Mouse (Mus musculus) layer of hippocampus, postnatal 14 days (tissue): ENCODE measurements around the gene Slc38a4. TPM values are rescaled to one million over a fixed set of nuclear protein-coding genes. Genes with fewer than 3 reads are reported as not detected.
A peak's percentile ranks its signal among the peaks of the same experiment; 100 is the strongest.

Experiments used
- DNase-seq, 2 experiments: peaks; one replicate each; pipeline ENCODE4 v3.0.0; 2021 to 2022; ENCODE audit warnings: low spot score in 2 of 2, mixed read lengths in 1 of 2
- total RNA-seq, 2 experiments: library from RNA; stranded (reverse); gene quantifications; 2 replicates each; pipeline ENCODE4 v1.2.3; 2021

Gene Slc38a4
- total RNA-seq, 2 experiments from 2014 or later: 0.95 to 1.1 TPM

DNA sequence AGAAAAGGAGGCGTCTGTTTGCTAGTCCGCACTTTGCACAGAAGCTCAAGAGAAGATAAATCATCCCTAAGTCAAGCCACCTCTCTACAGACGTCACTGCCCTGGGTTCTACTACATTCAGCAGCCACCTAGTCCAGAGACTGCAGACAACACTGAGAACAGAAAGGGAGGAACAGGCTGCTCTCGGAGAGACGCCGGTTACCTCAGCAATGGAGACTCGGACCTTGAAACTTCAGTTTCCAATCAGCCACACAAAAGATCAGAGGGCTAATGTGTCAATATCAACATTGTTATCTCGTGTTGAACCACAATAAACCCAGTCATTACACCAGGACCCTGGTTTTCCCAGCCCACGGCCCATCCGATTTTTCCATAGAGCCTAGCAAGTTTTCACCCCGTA is 36.4 kb downstream of the Slc38a4 start:
- DNase-seq: no peak

DNA sequence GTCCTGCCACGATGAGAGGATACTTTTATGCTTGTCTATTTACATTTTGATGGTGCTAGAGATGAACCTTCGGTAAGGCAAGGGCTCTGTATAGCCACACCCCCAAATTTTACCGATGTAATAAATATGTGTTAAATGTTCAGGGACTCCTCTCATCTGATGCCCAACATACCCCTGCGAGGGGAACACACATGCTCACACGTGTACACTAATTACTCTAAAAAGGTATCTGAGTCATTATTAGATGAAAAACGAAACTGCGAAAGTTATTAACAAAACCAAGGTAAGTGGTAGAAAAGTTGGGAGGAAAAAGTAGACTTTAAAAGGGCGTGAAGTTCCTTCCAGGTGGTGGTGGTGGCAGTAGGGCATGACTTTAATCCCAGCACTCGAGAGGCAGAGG is 38.6 kb downstream of the Slc38a4 start:
- DNase-seq: no peak

DNA sequence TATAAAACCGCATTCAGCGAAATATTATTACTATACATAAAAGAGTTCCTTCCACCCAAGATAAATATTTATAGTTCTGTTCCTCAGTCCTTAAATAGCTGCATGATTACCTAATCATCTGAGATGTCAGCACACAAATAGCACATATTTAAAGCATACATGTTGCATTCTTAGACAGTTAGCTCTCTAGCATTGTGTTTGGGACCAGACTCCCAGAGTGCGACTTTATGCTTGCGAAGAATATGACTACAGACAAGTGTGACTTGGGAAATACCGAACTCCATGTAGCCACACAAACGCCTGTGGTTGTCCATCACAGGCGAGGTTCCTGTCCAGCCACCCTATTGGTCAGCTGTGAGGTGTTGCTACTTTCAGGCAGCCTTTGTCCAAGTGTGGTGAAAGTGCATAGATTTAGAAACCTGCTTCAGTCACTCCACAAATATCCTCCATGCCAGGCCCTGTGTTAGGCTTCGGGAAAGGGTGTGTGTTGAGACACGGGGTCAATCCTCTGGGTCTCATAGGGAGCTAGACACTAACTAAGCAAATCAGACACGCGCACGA is 40.6 kb downstream of the Slc38a4 start:
- no peak for DNase-seq

DNA sequence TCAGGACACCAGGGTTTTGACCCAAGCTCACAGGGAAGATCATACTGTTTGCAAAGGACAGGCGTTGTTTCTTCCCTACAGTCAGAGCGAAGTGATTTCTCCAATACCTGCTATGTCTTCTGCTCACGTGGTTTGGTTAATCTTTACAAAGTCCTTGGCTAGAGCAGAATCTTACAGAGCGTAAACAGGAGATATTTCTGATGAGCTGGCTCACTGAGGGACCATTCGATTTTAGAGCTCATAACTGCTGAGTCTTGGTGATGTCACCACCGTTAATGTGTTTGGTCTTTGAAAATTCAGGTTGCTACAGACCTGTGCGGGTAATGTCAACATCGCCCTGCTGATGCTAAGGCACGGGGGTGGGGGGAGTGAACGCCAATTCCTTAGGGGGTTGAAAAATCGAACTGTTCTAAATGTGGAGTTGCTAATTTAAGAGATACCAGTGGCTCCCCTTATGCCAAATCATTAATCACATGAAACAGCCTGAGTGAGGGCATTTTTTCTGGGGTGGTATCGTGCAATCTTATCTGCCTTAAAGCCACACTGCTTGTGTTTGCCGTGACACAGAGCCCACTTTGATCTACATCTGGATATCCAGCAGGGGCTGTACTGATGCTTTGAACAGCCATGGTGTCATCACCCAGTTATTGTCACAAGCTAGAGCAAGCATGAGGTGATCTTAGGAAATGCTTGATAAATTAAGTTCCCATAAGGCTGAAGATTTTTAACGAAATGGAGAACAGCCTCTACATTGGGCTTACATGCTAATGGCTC is 44.0 kb downstream of the Slc38a4 start:
- no peak for DNase-seq

DNA sequence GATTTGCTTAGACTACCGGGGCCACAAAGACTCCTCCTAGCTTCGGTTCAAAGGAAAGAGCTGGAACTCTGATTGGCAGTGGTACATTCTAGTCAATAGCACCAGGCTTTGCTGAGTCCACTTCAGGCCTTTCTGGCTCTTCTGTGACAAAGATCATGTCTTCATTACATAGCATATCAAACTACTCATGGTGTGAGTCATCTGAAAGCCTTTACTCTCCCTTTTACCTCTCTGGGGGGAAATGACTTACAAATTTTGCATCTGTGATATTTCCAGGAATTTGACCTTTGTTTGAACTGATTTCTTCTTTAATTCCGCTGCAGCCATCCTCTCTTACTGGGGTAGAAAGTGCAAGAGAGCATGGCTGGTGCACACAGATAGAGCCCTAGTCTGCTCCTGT is 46.5 kb downstream of the Slc38a4 start:
- DNase-seq: no peak

DNA sequence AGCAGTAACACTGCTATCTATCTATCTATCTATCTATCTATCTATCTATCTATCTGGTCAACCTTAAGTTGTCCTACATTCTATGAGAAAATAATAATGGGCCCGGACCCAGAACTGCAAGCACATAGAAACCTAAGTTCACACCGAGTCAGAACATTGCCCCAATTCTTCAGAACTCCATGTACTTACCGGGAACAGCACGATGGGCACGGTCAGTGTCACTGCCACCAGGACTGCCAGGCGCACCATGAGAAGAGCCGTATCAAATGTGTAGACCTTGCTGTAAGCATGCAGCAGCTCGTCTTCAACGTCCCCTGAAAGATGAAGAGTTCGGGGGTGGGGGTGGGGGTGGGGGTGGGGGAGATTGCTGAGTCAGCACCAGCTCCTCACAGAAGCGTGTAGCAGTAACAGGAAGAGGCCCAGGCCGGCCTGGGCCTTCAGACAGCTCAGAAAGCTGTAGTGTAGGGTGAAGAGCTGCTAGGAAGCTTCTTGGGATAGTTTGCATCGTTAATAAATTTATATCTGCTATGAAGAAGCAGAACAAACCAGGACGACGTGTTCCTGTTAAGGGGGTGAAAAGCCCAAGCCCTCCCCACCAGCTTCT is 50.0 kb downstream of the Slc38a4 start:
- no peak for DNase-seq

DNA sequence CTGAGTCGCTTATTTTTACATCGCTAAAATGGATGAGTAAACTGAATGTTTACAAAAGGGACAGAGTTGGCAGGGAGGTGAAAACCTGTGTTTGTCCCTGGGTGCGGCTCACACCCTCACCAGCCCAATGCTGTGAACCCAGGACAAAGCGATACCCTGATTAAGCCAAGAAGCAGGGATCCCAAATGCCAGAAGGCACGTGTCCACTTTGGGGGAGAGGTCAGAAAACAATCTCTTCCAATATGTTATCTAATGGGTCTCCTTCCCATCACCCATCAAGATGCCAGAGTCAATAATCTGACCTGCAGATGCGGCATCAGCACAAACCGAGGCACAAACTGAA is 51.3 kb downstream of the Slc38a4 start:
- DNase-seq: no peak

DNA sequence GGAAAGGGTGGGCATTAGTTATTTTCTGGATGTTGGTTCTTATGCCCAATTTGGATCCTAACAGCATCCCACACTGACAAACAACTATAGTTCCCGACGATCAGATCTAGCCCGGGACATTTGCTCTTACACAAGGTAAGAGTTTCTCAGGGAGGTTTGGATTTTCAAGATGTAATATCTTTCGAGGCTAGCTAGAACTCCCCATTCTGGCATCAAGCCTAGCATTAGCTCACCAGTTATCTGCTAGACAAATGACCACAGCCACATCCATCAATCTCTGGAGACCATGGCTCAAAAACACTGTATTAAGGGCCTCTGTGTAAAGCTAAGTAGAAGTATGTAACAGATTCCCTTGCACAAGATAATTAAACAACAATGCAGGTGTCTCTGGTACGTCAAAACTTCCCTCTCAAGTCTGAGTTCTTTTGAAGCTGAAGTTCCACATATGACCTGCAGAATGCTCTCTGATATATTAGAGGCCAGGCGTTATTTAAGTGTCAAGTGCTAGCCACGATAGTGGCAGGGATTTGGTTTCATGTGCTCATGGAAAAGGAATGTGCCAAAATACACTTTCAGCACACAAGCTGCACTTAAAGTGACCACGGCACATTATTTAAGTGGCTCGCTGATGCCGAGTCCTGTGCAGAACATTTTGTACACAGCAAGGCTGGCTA is 51.8 kb downstream of the Slc38a4 start:
- DNase-seq: no peak

DNA sequence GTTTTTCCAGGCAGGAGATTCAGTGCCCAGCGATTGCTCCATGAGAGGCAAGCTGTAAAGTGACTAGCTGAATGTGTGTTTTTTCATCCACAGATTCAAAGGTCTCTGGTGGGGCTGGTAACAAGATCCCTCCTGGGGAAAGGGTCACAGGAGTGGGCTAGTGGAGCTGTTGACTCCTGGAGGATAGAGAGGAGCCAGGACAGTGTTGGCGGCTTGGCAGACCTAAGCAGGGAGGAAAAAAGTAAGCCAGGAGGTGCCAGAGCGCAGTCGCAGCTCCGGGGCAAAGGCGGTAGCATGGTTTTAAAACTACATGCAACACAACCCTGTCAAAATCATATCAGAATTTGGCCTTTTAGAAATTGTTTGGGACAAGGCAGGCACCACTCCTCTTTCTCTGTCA is 52.6 kb downstream of the Slc38a4 start:
- no peak for DNase-seq

DNA sequence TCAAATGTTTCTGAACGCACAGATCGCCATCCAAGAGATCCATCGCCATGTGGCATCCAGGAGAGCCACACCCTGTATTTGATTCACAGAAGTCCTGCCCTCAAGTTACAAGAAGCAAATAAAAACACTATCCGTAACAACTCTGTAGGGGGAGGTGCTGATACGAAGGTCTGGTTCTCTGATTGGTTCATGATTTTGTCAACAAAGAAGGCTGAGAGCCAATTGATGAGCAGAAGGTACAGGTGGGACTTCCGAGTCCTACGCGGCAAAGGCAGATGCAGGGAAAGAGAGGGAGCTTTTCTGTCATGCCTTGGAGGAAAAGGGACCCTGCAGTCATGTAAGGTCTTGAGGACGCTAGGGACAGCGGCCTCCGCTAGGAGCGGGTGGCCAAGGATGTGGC is 53.0 kb downstream of the Slc38a4 start:
- peak in 1 of 2 experiments; percentile 6 for DNase-seq

DNA sequence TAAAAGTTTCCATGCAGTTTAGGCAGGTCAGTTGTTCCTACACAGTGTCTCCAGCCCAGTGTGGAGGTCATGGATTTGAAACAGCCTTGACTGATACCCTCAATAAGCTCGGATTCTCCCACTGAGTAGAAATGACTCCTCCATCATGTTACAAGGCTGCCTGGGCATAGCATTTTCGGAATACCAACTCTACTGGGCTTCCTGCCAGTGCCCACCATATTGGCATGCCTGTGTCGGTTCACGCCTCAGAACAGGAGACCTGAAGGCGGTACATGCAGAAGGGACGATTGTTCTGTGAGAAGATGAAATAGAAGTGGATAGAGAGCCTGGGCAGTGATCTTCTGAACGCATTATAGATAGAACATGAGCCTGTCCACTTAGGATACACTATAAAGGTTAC is 53.9 kb downstream of the Slc38a4 start:
- no peak for DNase-seq

DNA sequence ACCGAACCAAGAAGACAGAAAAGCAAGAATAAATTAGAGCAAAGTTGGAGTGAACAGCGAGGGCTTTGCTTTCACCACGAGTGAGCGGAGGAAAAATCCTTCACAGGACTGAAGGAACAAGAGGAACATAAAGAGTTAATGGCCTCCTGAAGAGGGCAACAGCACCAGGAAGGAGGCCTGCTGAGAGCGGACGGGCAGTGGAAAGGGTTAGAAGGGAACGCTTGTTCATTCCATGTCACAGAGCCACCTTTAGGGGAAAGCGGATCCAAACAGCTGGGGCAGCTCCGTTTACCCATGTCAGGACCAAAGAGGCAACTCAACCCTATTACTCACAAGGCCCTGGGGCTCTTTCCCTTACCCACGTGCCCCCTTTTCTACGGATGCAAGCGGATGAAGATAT is 54.3 kb downstream of the Slc38a4 start:
- no peak for DNase-seq

DNA sequence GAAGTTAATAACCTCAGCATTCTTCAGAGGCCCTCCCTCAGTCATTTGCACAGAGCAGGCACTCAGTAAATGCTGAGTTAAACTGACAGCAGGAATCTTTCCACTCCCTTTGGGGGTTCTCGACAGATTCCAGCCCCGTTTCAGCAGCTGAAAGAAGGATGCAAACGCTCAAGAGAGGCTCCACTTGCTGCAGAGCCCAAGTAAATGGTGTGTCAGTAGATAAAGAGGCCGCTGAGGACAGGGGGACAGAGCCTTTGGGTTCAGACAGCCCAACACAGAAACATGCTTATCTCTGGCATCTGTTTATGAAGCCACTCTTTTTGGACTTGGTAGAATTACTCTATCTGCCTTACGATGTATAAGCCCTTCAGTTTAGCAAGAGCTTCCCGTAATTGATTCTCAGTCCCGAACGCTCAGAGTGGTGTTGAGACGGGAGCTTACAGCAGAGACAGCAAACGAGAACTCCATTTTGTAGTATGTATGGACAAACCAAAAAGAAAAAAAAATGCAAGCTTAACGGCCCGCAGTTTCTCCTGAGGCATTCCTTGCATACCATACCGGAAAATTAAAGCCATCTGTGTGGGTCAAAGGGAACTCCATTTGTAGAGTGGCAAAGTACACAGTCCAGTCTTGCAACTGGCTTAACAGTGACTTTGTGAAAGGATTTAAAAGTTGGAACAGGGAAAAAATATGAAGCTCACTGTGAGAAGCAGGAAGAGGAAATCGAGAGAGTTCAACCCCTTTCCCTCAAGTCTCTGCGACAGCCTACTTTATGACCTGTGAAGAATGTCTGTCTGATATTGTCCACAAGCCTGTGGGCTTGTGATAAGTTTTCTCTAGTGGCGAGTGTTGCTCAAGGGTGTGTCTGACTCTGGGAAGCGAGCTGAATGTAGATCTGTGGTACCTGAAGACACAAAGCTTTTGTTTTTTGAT is 55.2 kb downstream of the Slc38a4 start:
- no peak for DNase-seq

DNA sequence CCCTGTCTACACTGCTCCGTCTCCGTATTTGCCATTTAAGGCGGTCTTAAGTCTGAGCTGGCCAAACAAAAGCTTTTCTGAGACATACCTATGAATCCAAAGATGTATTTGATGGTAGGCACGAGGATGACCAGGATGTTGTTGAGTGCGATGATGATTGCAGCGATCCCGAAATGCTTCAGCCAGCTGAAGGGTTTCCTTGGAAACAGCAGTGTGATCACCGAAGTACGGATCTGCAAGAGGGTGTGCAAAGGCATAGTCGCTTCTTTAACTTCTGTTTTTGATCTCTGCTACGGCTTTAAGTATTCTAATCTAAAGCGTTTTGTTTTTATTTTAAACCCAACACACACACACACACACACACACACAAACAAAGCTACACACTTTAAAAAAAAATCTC is 56.4 kb downstream of the Slc38a4 start:
- DNase-seq: no peak

DNA sequence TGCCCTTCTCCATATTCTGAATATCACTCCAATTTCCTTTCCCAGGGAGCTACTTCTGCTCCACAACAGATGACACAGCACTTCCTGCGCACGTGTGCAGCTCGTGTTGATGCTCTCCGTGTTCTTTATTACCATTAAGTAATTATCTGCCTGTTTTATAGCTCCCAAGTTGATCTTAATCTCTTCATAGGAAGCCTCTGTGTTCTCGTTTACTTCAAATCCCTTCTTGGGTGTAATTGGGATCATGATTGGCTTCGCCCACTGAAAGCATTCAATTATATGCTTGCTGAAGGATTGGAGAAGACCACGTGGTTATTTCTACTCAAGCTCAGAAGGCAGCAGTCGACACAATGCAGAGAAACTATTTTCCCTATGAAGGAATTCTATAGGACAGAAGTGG is 70.1 kb downstream of the Slc38a4 start:
- no peak for DNase-seq

DNA sequence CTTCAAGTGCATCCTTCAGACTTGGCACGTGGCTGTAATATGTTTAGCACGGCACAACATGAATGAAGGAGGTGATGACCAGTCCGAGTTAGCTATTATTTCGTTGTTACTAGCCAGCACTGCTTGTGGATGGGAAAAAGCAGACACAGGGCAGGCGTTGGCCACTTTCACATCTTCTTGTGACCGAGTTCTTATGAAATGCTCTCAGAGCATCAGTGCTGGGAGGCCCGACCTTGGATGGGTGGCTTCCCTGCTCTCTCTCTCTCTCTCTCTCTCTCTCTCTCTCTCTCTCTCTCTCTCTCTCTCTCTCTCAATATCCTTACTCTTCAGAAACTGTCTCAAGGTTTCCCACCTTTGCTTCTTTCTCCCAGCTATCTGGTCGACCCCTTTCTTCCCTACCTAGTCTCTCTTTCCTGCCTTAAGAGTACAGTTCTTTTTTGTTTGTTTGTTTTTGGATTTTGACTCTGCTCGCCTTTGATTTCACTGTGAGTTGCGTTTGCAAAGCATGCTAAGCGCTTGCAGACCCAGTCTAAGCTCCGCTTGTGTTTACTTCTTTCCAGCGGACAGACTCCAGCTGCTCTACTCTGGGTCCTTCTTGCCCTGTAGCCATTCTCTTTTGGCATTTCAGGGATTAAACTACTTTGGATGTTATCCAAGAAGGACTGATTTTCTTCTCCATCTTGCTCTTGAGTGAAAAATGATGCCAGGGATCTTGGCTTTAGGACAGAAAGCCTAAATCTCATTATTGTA is 72.0 kb downstream of the Slc38a4 start:
- DNase-seq: no peak

DNA sequence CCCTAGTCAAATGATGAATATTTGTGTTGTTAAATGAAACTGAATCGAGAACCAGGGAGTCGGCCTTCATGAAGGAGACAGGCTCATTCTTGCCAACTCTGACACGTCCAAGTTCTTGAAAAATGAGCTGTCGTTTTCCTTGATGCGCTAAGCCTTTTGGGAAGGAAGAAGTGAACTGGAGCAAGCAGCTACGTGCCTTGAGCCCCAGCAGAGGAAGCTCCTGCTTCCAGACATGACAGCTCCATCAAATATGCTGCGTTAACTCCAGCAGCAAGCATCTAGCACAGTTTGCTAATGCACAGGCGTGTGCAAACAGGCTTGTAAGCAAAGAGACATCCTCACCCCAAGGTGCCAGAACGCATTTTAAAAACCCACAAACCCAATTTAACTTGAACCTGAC is 80.6 kb downstream of the Slc38a4 start:
- DNase-seq: no peak

DNA sequence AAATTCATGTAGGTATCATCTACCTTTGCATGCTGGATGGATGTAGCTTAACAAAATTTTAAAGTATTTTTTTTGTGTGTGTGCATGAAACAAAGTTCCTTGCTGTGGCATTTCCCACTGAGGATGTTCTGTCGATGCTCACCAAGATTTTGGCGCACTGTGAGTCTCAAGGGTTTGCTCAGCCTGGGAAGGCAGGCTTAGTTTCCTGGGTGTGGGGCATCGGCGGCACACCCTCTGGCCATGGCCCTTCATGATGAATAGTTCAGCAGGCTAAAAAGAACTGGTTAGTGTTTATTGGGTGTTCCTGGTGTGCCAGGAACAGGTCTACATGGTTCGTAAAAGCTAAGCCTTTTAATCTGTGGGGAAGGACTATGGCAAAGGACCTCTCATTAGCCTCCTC is 81.6 kb downstream of the Slc38a4 start:
- DNase-seq: no peak

DNA sequence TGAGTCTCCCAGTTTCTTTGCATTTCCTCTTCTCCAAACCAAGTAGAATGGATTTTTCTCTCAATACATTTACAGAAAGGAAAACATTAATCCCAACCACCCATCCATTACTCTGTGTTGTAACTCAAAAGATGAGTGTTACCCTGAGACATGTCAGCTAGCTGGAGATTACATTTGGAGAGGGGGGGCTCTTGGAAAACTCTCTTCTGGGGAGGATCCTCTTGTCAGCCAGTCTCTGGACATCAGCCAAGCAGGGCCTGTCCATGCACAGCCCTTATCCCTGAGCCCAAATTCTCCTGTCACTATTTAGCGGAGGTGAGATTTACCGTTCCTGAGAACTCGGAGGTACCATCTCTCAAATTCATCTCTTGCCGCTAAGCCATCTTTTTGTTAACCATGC is 82.4 kb downstream of the Slc38a4 start:
- no peak for DNase-seq

DNA sequence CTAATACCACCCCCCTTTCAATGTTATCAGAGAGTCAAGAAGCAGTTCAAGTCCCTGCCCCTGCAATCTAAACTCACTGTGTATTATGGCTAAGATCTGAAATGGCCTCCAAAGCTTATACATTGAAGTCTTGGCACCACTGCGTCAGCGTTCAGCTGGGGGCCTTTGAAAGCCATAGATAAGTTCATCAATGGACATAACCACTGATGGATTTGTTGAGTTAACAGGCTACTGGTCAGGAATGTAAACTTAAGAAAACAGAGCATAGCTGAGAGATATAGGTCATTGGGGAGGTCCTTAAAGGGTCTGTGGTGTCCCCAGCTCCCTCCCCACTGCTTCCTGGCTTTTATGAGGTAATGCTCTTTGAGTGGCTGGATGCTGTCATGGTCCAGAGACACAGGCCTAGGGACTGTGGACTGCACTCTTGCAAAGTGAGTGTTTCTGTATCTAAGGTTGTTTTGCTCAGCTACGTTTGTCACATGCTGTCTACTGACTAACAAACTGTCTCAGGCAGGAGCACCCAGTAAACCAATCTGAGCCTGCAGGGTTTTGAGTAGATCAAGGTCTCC is 83.0 kb downstream of the Slc38a4 start:
- no peak for DNase-seq
